Mouse (Mus musculus) liver, adult 2 months (tissue): ENCODE measurements around the gene Adi1.

Experiments used
- CTCF ChIP-seq: fragments of 200-500 bp; IDR thresholded peaks from 2 replicates; pipeline ENCODE4 v1.5.1; 2011; ENCODE audit warnings: low read depth, low read length, control low read depth
- POLR2A ChIP-seq: fragments of 200-500 bp; IDR thresholded peaks from 2 replicates; pipeline ENCODE4 v1.6.1; 2011; ENCODE audit warnings: low read length, control low read depth; ENCODE audit not compliant: insufficient read depth; ENCODE audit errors: extremely low read depth

- TF ChIP-seq CTCF: no peak
- TF ChIP-seq POLR2A: no peak
Observed at GRCm38 (mm10) chr12:28636543-28636942, 38.5 kb upstream of the Adi1 start.
